Mouse (Mus musculus): ENCODE results near the gene Rasa3. TPM values are rescaled to one million over a fixed set of nuclear protein-coding genes. Genes with fewer than 3 reads are reported as not detected.

Rasa3 gene
- total and polyA plus RNA-seq, 3 experiments, result 22.4 to 28.0 TPM; not detected in 1

- H3K9me3 ChIP-seq (replicated peaks; ENCODE audit: insufficient read depth, low read length), result no peaks in the 10 kb centered on the region
- peak overlapping the region; percentile 58 for H3K27ac ChIP-seq (ENCODE audit: control insufficient read depth, low read depth, low read length)
- TF ChIP-seq GATA1 (IDR thresholded peaks at IDR 0.05; ENCODE audit: low read depth, low read length) (peak; percentile 19; the same call in 1 of the 2 replicates), BHLHE40 (IDR thresholded peaks at IDR 0.05; ENCODE audit: borderline replicate concordance, low read depth, low read length) (no peak), MYB (IDR thresholded peaks at IDR 0.05; ENCODE audit: low read depth, low read length) (no peak), POLR2AphosphoS5 (IDR thresholded peaks at IDR 0.05; ENCODE audit: borderline replicate concordance, low read depth, low read length) (no peak), ZKSCAN1 (IDR thresholded peaks at IDR 0.05; ENCODE audit: low read depth, low read length) (no peak), POLR2A (IDR thresholded peaks at IDR 0.05; ENCODE audit: control insufficient read depth in 1 of 2, insufficient read depth in 1 of 2, low read depth in 1 of 2, low read length in 2 of 2, poor library complexity in 1 of 2) (no peak), JUND (IDR thresholded peaks at IDR 0.05; ENCODE audit: low read depth, low read length) (no peak), ETS1 (IDR thresholded peaks at IDR 0.05; ENCODE audit: low read depth, low read length) (no peak), SMC3 (IDR thresholded peaks at IDR 0.05; ENCODE audit: low read depth, low read length) (no peak), RCOR1 (IDR thresholded peaks at IDR 0.05; ENCODE audit: low read depth, low read length) (no peak), USF1 (IDR thresholded peaks at IDR 0.05; ENCODE audit: low read depth, low read length) (no peak), EP300 (IDR thresholded peaks at IDR 0.05; ENCODE audit: low read depth in 1 of 2, low read length in 2 of 2) (no peak), ELF1 (IDR thresholded peaks at IDR 0.05; ENCODE audit: low read depth, low read length) (no peak), MAX (IDR thresholded peaks at IDR 0.05; ENCODE audit: low read length) (no peak), POLR2AphosphoS2 (IDR thresholded peaks at IDR 0.05; ENCODE audit: low read length) (no peak), UBTF (IDR thresholded peaks at IDR 0.05; ENCODE audit: borderline replicate concordance, insufficient read depth, low read depth, low read length) (no peak), SIN3A (IDR thresholded peaks at IDR 0.05; ENCODE audit: low read length) (0 out of 2 replicates have a peak, but pooled peaks have one; percentile 7), KAT2A (conservative IDR thresholded peaks at IDR 0.05; ENCODE audit: low read depth, low read length) (no peak), TBP (IDR thresholded peaks at IDR 0.05; ENCODE audit: low read depth, low read length) (0 out of 2 replicates have a peak, but pooled peaks have one; percentile 38), GABPA (IDR thresholded peaks at IDR 0.05; ENCODE audit: low read depth, low read length) (no peak)
- H3K27me3 ChIP-seq (ENCODE audit: control insufficient read depth in 1 of 2, insufficient read depth in 2 of 2, low read length in 2 of 2), result no peaks in the 10 kb centered on the region
- H3K4me3 ChIP-seq (ENCODE audit: control insufficient read depth in 1 of 2, insufficient read depth in 1 of 2, low read depth in 2 of 2, low read length in 2 of 2), result peak overlapping the region; percentile 69 to 97
- peaks cover 0 to 30% of the 10 kb centered on the region in 2 experiments; a peak in 2 of 4 replicates for H3K36me3 ChIP-seq (ENCODE audit: control insufficient read depth in 1 of 2, insufficient read depth in 2 of 2, low read length in 2 of 2)
- peak; percentile 42 for DNase-seq (ENCODE audit: low read depth, low spot score)
- H3K79me2 ChIP-seq (ENCODE audit: control insufficient read depth, insufficient read depth, low read length, poor library complexity), result peaks cover 33% of the 10 kb centered on the region
- peaks cover 24 to 46% of the 10 kb centered on the region in 2 experiments for H3K4me1 ChIP-seq (ENCODE audit: control insufficient read depth in 1 of 2, insufficient read depth in 2 of 2, low read length in 2 of 2)
- peak overlapping the region; percentile 81 for H3K9ac ChIP-seq (ENCODE audit: control insufficient read depth, low read depth, low read length, poor library complexity, severe bottlenecking)
Measured at GRCm38 (mm10) chr8:13675524-13675923, 1.9 kb downstream of the Rasa3 start.

DNA sequence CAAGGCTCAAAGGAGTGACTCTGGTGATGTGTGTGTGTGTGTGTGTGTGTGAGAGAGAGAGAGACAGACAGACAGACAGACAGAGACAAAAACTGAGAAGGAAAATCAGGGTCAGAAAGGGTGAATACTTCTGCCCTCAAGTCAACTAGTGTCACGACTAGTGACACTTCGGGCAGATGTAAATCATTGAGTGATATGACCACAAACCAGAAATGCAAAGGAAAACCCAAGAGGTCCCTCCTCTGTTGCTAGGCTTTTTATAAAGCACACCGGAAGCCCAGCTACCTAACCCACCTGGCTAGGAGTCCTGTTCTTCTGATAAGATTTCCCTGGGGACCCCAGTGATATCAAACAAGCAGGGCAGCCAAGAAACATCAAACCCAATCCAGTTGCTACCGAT lies 2.3 kb downstream of the Rasa3 start:
- peak; percentile 32 for DNase-seq (ENCODE audit: low read depth, low spot score)

More for the DNA sequence above, 2.3 kb downstream of the Rasa3 start:
- peaks cover 24 to 50% of the 10 kb centered on the region in 2 experiments for H3K4me1 ChIP-seq (ENCODE audit: control insufficient read depth in 1 of 2, insufficient read depth in 2 of 2, low read length in 2 of 2)
- peak overlapping the region; percentile 58 for H3K27ac ChIP-seq (ENCODE audit: control insufficient read depth, low read depth, low read length)
- H3K9ac ChIP-seq (ENCODE audit: control insufficient read depth, low read depth, low read length, poor library complexity, severe bottlenecking), result peak overlapping the region; percentile 24
- H3K27me3 ChIP-seq (ENCODE audit: control insufficient read depth in 1 of 2, insufficient read depth in 2 of 2, low read length in 2 of 2), result no peaks in the 10 kb centered on the region
- H3K4me3 ChIP-seq (ENCODE audit: control insufficient read depth in 1 of 2, insufficient read depth in 1 of 2, low read depth in 2 of 2, low read length in 2 of 2), result peak overlapping the region; percentile 69 to 97
- H3K79me2 ChIP-seq (ENCODE audit: control insufficient read depth, insufficient read depth, low read length, poor library complexity), result peaks cover 36% of the 10 kb centered on the region
- no peak for TF ChIP-seq ETS1 (IDR thresholded peaks at IDR 0.05; ENCODE audit: low read depth, low read length)
- TF ChIP-seq KAT2A (conservative IDR thresholded peaks at IDR 0.05; ENCODE audit: low read depth, low read length), result no peak
- no peak for TF ChIP-seq POLR2A (IDR thresholded peaks at IDR 0.05; ENCODE audit: control insufficient read depth in 1 of 2, insufficient read depth in 1 of 2, low read depth in 1 of 2, low read length in 2 of 2, poor library complexity in 1 of 2)
- 0 out of 2 replicates have a peak, but pooled peaks have one; percentile 14 for TF ChIP-seq MYC (IDR thresholded peaks at IDR 0.05; ENCODE audit: low read depth, low read length)
- TF ChIP-seq SMC3 (IDR thresholded peaks at IDR 0.05; ENCODE audit: low read depth, low read length), result no peak
- no peak for TF ChIP-seq MAFK (IDR thresholded peaks at IDR 0.05; ENCODE audit: borderline replicate concordance, low read depth, low read length)
- no peak; a peak in 1 of 4 replicates for TF ChIP-seq EP300 (IDR thresholded peaks at IDR 0.05; ENCODE audit: low read depth in 1 of 2, low read length in 2 of 2)
- no peak for TF ChIP-seq USF2 (IDR thresholded peaks at IDR 0.05; ENCODE audit: borderline replicate concordance in 1 of 2, insufficient read depth in 1 of 2, low read depth in 1 of 2, low read length in 2 of 2)
- TF ChIP-seq POLR2AphosphoS5 (IDR thresholded peaks at IDR 0.05; ENCODE audit: borderline replicate concordance, low read depth, low read length), result no peak
- no peak for TF ChIP-seq POLR2AphosphoS2 (IDR thresholded peaks at IDR 0.05; ENCODE audit: low read length)
- no peak for TF ChIP-seq MYB (IDR thresholded peaks at IDR 0.05; ENCODE audit: low read depth, low read length)
- no peak for TF ChIP-seq MAX (IDR thresholded peaks at IDR 0.05; ENCODE audit: low read length)
- TF ChIP-seq MXI1 (IDR thresholded peaks at IDR 0.05; ENCODE audit: low read depth, low read length), result peak; percentile 4; the same call in 1 of the 2 replicates
- H3K36me3 ChIP-seq (ENCODE audit: control insufficient read depth in 1 of 2, insufficient read depth in 2 of 2, low read length in 2 of 2), result peaks cover 0 to 33% of the 10 kb centered on the region in 2 experiments; a peak in 2 of 4 replicates
- H3K9me3 ChIP-seq (replicated peaks; ENCODE audit: insufficient read depth, low read length), result no peaks in the 10 kb centered on the region

All from MEL (cell line).